ENCODE assay signal across 7 mouse cellular contexts in the genomic region with DNA sequence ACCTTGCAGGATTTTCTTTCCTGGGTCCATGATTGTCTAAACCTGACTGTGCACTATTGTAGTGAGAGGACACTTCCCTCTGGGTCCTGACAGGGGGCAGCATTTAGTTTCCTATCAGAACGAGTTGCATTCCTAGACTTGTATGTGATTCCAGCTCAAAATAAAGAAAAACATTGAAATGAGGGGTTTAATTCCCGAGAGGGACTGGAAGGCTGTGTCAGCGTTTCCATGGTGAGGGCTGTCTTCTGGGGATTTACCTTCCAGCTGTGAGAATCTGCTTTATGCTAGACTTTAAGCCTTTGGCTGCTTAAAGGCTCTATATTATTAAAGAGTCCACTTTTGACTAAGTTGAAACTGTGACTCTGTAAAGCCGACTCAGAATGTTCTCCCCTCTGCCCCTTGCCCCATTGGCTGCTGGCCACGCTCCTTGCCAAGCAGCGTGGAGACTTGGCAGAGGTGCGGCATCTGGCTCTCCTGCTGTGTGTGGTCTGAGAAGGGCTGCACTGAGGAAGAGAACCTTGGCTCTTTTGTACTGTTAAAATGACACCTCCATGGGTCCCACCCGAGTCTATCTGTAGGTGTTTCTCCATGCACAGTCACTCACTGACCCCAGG. TPM values are rescaled to one million over a fixed set of nuclear protein-coding genes. Genes with fewer than 3 reads are reported as not detected.
DNase-seq lines count a peak whose midpoint lies in the region; ATAC-seq and TF ChIP-seq lines count a peak whose summit lies in the region.

No protein-coding gene starts in this region.

- no peak overlapping the region; the same call in 1 of the 2 replicates for H3K4me3 ChIP-seq in lung, embryonic 15.5 days

- peak overlapping the region; percentile 28; the same call in 1 of the 2 replicates for H3K4me2 ChIP-seq in lung, embryonic 15.5 days

- no peaks in the 10 kb centered on the region for H3K9me3 ChIP-seq in lung, embryonic 15.5 days

- ATAC-seq in Patski, result peak; percentile 79
- peak; percentile 62; the same call in 1 of the 2 replicates for ATAC-seq in lung, embryonic 15.5 days (ENCODE audit: borderline replicate concordance, extremely low read depth, low FRiP score, low TSS enrichment)

- CTCF ChIA-PET in Patski (lab: Charles Lee), result interaction anchor here (0.7 to 0.9 kb wide), 2 partner anchors 161 to 166 kb away, joined by 3 read pairs; no protein-coding TSS in a partner anchor

- peak; percentile 73 for TF ChIP-seq CTCF in Patski (IDR thresholded peaks at IDR 0.05)

- POLR2A ChIA-PET in Patski (lab: Charles Lee), result no interaction called here

- 0 out of 2 replicates have a peak overlapping the region, but pooled peaks have one; percentile 11 for H3K27ac ChIP-seq in lung, embryonic 15.5 days

- in situ Hi-C loops in Patski (cut with MboI; ENCODE audit: low pct_unique_long_range_greater_than_20kb), result no loop called here

- peaks cover 3% of the 10 kb centered on the region for H3K27me3 ChIP-seq in Patski
- no peaks in the 10 kb centered on the region for H3K27me3 ChIP-seq in lung, embryonic 15.5 days

- H3K4me1 ChIP-seq in lung, embryonic 15.5 days, result peaks cover 13% of the 10 kb centered on the region

- H3K36me3 ChIP-seq in lung, embryonic 15.5 days, result no peaks in the 10 kb centered on the region

- no peak overlapping the region for H3K9ac ChIP-seq in lung, embryonic 15.5 days

- WGBS in lung, embryonic 15.5 days, result 14% methylated on average over 8 of the region's 8 CpGs

- DNase-seq in B cell, adult 2 months, result peak; percentile 24 to 27
- peak; percentile 38 for DNase-seq in Patski (ENCODE audit: low read depth, low spot score)
- DNase-seq in embryo, embryonic 10.5 days (ENCODE audit: low spot score), result peak; percentile 85
- DNase-seq in heart, adult 18-20 months, result peak; percentile 81 to 83
- DNase-seq in kidney, adult 18-20 months, result peak; percentile 75
- peak; percentile 70 for DNase-seq in retina, postnatal 7 days (ENCODE audit: low read depth, low spot score)

RNA-seq across cellular contexts. Expression of gene Pomgnt2, which starts 22.0 kb away (rescaled TPM):
- 20.8 TPM for polyA plus RNA-seq in Patski (2021)
- 10 to 100 TPM; 14.7 to 16.6 TPM for total RNA-seq in heart, adult 18-20 months (2021)
- polyA plus RNA-seq in lung, embryonic 15.5 days (2015; fragmentation: Nextera tagmentation; extraction: Ambion mirVana), result 13.0 and 13.5 TPM in 2 replicates

Comparison
In these comparisons a context has a peak if more than half of its experiments do, and no peak if none do; other contexts are left out.
1. DNase-seq: peak in every context shown above with its lines; median percentile 85 in embryo, embryonic 10.5 days; 82 in heart, adult 18-20 months; 75 in kidney, adult 18-20 months; 70 in retina, postnatal 7 days; 38 in Patski; 26 in B cell, adult 2 months.